Mouse (Mus musculus) kidney, adult 2 months (tissue): Measurements from ENCODE around the gene Plekhb1.

ENCODE experiments used
- CTCF ChIP-seq: fragments of 200-500 bp; conservative IDR thresholded peaks from 2 replicates; pipeline ENCODE4 v1.5.1; 2011; ENCODE audit warnings: low read depth, mild to moderate bottlenecking, control low read depth, low read length, moderate library complexity, mixed read lengths; ENCODE audit not compliant: insufficient read depth, insufficient read length
- POLR2A ChIP-seq: fragments of 200-500 bp; IDR thresholded peaks from one replicate; pipeline ENCODE4 v1.6.1; 2011; ENCODE audit warnings: low read depth, low read length, control low read depth

GRCm38 (mm10) chr7:100624538-100624937, 37.7 kb downstream of the Plekhb1 start:
- no peak for TF ChIP-seq CTCF
- TF ChIP-seq POLR2A = no peak
